Mouse (Mus musculus) liver, embryonic 18 days (tissue): ENCODE results near the gene 2010003K11Rik. TPM values are rescaled to one million over a fixed set of nuclear protein-coding genes. Genes with fewer than 3 reads are reported as not detected.

Source experiments
- polyA plus RNA-seq: library from polyadenylated mRNA; depleted of rRNA; stranded (reverse); fragments of >200 nt; gene quantifications from 2 replicates; pipeline ENCODE4 v1.2.3, GENCODE M21; 2012; rRNA removed

2010003K11Rik gene
- 0.29 and 0.55 TPM in 2 replicates for polyA plus RNA-seq

GRCm38 (mm10) chr19:4498062-4498933, at the start of gene 2010003K11Rik:
Gene 2010003K11Rik, minus strand, starts transcription at chr19:4498583.

GRCm38 (mm10) chr19:4509986-4510963, 11.9 kb upstream of the 2010003K11Rik start, which contains the start of gene Pcx:
Gene Pcx, plus strand, starts transcription at chr19:4510472.

GRCm38 (mm10) chr19:4477345-4478189, 20.8 kb downstream of the 2010003K11Rik start, which contains the start of gene Syt12:
Gene Syt12, minus strand, starts transcription at chr19:4477447.

Other genes starting within 250 kb of the 2010003K11Rik start
- gene Ssh3, start 229.4 kb downstream of the 2010003K11Rik start, polyA plus RNA-seq = 7.4 and 8.0 TPM in 2 replicates
- 2.0 and 2.2 TPM in 2 replicates for gene Ankrd13d, start 215.4 kb downstream of the 2010003K11Rik start, polyA plus RNA-seq
- gene Grk2, start 192.4 kb downstream of the 2010003K11Rik start, polyA plus RNA-seq = 35.7 and 42.3 TPM in 2 replicates
- gene Kdm2a, start 100.3 kb downstream of the 2010003K11Rik start, polyA plus RNA-seq = 17.7 and 20.3 TPM in 2 replicates
- 7.2 and 8.4 TPM in 2 replicates for gene Rhod, start 59.2 kb downstream of the 2010003K11Rik start, polyA plus RNA-seq
- 0.09 and 0.16 TPM in 2 replicates for gene Syt12, start 21.1 kb downstream of the 2010003K11Rik start, polyA plus RNA-seq
- 136 and 143 TPM in 2 replicates for gene Pcx, start 11.9 kb upstream of the 2010003K11Rik start, polyA plus RNA-seq
- 1.1 and 1.2 TPM in 2 replicates for gene Lrfn4, start 117.1 kb upstream of the 2010003K11Rik start, polyA plus RNA-seq
- 15.3 and 16.1 TPM in 2 replicates for gene Rce1, start 127.1 kb upstream of the 2010003K11Rik start, polyA plus RNA-seq
- gene Gm960, start 200.1 kb upstream of the 2010003K11Rik start, polyA plus RNA-seq = 0.01 and 0.07 TPM in 2 replicates
- gene Sptbn2, start 212.6 kb upstream of the 2010003K11Rik start, polyA plus RNA-seq = 0.30 and 0.31 TPM in 2 replicates